Mouse (Mus musculus): ENCODE results near the gene Gm45234.

DNA sequence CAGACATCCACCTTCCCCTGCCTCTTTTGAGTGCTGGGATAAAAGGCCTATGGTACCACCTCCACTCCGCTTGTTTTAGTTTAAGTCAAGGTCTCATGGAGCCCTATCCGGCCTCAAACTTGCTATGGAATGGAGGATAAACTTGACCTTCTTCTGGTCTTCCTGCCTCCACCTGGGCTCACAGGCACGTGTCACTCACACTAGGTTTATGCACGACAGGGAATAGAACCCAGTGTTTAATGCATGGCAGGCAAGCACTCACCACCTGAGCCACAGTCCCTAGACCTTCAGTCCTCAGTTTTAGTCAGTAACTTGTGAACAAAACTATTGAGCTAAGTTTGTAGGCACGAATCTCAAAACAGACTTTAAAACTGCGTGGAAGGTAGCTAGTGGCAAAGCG is 24.8 kb downstream of the Gm45234 start:
- TF ChIP-seq CTCF (IDR thresholded peaks at IDR 0.05; ENCODE audit: low read depth, low read length) (no peak), POLR2A (IDR thresholded peaks at IDR 0.05; ENCODE audit: borderline replicate concordance, low read depth, low read length) (no peak)

Measured in bone marrow macrophage, adult 2 months (primary cell).